Mouse (Mus musculus) gonadal fat pad, adult 2 months (tissue): ENCODE measurements around the gene Pkn1. TPM values are rescaled to one million over a fixed set of nuclear protein-coding genes. Genes with fewer than 3 reads are reported as not detected.

Source experiments
- DNase-seq: peaks from one replicate; pipeline ENCODE4 v3.0.0-alpha.2; 2012; ENCODE audit warnings: low read depth
- polyA plus RNA-seq: library from polyadenylated mRNA; depleted of rRNA; stranded (reverse); fragments of >200 nt; gene quantifications from 2 replicates; pipeline ENCODE4 v1.2.3, GENCODE M21; 2012

Gene Pkn1
- polyA plus RNA-seq, 1 experiment, result 63.3 TPM

DNA sequence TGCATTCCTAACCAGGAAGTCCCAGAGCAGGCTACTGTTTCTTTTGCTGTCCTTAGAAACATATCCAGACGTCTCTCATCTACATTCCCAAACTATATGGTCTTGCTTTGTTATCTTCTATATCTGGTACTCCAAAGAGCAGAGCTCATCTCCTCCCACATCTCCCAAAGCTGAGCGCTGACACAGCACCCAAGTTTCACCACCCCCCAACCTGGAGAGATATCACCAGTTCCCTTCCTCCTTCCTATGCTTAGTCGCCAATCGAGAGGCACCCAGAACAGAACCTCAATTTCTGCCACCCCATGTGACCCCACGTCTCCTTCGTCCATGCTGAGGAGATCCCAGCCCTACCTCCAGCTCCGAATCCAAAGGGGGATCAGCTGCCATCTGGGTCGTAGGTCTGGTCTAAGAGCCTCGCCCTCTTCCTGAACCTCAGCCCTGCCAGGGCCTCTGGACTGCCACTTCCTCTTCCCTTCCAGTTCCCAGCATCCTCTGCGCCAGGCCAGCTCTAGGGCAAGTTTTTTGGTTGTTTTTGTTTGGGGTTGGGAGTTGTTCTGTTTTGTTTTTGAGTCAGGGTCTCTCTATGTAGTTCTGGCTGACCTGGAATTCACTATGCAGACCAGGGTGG, 5.3 kb downstream of the Pkn1 start:
- DNase-seq, result no peak

DNA sequence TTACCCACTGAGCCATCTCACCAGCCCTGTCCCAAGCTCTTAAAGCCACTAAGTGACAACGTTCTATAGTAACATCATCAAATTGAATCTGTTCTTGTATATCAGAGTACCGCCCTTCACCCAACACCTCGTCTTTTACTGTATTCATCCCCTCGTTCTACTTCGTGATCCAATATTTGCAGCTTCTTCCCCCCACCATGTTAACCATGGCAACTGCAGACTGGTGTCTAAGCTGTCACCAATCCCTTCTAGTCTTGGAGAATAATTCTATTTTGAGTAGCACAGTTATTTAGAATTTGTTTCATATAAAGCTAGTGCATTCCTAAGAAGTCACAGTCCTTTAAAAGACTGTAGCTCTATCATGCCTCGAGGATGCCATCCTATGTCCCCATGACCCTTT, 9.7 kb downstream of the Pkn1 start:
- no peak for DNase-seq

DNA sequence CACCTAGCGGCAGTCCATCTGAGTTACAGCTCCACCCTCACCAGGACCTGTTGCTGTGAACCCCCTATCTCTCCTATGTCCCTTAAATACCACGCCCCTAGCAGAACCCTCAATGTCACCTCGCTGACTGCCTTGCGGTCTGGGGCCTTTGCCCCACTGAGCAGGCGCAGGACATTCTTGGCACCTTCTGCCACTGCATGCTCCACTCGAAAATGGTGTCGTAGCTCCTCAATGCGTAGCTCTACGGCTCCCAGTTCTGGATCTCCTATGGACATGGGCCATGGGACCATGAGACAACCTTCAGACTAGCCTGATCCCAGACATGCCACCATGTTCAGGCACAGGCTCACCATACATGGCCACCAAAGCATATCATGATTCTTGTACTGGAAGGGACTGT, 14.5 kb downstream of the Pkn1 start:
- no peak for DNase-seq

DNA sequence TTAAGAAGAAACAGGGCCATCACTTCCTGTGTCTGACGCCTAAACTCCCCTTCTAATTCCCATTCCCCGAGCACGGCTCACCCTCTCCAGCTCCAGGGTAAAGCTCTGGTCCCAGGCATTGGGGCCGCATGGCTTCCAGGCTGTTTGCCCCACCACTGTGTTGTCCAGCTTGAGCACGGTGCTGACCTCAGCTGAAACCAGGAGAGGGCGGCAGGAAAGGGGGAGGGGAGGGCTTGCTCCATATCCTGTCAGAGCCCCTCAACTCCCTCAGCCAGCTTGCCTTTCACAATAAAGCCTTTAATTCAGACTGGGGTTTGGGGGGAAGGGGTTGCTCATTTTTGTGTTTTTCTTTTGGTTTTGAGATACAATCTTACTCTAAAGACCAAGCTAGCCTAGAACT, 17.9 kb downstream of the Pkn1 start:
- no peak for DNase-seq

DNA sequence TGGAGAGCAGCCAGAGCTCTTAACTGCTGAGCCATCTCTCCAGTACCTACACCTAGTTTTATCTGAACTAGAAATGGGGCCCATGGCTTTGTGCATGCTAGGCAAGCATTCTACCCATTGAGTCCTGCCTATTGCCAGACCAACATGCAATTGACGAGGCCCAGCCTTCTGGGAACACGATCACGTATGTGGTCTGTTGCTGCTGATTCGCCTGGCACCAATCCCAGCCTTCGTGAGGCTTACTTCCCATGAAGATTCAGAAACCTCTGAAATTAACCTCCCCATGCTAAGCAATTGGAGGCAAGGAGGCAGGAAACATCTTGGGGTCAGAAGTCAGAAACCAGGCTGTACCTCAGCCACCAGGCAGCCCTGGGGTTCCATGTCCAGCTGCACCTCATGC, 18.4 kb downstream of the Pkn1 start:
- DNase-seq, result no peak

DNA sequence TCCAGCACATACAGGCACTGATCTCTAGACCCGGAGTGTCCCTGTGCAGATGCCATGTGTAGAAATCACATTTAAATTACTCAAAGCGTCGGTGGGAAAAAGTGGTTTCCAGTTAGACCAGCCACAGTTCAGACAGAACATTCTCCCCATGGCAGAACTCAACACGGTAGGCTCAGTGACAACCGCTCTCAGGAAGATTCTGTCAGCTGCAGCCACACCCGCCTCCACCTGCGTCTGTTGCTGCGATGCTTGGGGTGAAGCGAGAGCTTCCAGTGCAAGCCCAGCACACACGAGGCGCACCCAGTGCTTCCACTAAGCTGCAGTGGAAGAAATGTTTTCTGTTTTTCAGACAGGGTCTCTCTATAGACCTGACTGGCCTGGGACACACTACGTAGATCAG, 19.1 kb downstream of the Pkn1 start:
- DNase-seq, result no peak

DNA sequence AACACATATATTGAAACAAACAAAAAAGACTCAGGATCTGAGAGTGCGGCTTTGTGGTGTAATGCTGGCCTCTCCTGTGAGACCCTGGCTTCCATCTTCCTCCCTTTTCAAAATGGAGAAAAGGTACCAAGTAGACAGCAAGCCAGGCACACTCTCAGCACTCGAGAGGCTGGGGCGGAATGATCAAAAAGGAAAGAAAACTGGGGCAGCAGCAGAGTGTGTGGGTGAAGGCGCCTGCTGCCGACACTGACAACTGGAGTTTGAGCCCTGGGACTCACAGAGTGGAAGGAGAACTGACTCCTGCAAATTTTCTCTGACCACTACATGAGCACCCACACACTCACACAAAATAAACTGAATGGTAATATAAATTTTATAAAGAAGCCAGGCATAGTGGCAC, 24.5 kb downstream of the Pkn1 start:
- no peak for DNase-seq

DNA sequence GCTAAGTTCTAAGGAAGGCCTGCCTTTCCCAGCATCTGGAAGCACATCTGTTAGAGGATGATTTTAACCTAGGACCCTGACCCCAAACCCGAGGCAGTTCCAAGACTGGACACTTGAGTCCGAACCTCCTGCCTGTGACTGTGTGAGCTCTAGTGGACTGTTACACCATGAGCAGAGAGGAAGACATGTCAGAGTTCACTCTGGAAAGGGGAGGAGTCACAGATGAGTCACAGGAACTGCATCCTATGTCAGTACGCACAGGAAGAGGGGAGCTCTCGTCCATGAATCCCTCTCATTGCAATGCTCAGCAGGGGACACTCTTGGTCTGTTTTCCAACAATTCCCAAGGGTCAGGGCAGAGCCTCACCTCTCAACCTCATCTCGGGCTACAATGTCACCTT, 26.0 kb downstream of the Pkn1 start:
- no peak for DNase-seq

DNA sequence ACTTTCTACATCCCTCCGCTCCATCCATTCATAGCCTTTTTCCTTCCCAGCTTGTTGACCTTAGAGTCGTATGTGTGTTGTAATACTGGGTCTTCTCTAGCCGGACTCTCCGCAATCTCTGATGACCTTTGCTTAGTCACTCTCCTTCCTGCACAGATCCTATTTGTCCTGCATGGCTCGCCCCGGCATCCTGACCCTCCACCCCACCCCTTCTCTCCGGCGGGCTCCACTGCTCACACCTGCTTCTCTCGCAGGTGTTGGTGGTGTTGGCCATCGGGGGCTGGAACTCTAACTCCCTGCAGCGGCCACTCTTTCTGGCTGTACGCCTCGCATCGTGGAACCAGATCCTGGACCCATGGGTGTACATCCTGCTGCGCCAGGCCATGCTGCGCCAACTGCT, 30.0 kb downstream of the Pkn1 start:
- no peak for DNase-seq

DNA sequence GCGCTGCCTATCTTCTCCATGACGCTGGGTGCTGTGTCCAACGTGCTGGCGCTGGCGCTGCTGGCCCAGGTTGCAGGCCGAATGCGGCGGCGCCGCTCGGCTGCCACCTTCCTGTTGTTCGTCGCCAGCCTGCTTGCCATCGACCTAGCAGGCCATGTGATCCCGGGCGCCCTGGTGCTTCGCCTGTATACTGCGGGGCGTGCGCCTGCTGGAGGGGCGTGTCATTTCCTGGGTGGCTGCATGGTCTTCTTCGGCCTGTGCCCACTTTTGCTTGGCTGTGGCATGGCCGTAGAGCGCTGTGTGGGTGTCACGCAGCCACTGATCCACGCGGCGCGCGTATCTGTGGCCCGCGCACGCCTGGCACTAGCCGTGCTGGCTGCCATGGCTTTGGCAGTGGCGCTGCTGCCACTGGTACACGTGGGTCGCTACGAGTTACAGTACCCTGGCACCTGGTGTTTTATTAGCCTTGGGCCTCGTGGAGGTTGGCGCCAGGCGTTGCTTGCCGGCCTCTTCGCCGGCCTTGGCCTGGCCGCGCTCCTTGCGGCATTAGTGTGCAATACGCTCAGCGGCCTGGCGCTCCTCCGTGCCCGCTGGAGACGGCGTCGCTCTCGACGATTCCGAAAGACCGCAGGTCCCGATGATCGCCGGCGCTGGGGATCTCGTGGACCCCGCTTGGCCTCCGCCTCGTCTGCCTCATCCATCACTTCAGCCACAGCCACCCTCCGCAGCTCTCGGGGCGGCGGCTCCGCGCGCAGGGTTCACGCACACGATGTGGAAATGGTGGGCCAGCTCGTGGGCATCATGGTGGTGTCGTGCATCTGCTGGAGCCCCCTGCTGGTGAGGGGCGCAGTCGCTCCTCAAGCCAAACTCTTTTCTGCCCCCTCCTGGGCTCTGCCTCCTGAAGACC, 30.7 kb downstream of the Pkn1 start:
- no peak for DNase-seq

DNA sequence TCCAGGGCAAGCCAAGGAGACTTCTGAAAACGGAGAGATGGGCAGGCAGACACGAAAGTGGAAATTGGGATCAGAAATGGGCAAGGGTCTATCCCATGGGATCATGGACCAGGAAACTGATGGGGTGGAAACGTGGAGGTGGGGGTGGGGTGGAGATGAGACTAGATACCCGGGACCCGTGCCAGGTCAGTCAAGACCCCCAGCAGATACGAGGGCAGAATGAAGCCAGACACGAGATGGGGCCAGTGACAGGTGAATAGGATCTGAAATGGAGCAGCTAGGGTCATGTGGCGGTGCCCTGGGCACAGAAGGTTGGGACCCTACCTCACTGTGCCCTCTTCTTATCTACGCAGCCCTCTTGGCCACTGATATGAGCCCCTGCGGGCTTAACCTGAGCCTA, 31.5 kb downstream of the Pkn1 start:
- DNase-seq, result no peak

DNA sequence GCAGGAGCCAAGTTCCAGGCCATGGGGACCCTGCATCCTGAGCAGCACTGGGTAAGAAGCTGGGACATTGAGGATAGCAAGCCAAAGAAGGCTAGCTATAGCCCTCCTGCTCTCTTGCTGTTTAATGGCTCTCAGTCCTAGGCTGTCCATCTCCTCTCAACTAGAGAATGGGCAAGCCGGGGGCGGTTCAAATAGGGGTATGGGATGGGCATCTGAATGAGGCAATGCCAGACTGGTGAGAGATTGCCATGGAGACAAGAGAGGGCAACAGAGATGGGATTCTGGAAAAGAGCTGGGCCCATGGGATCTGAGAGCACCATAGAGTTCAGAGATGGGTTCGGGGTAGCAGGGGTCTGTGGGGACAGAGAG, 32.1 kb downstream of the Pkn1 start:
- DNase-seq, result no peak

DNA sequence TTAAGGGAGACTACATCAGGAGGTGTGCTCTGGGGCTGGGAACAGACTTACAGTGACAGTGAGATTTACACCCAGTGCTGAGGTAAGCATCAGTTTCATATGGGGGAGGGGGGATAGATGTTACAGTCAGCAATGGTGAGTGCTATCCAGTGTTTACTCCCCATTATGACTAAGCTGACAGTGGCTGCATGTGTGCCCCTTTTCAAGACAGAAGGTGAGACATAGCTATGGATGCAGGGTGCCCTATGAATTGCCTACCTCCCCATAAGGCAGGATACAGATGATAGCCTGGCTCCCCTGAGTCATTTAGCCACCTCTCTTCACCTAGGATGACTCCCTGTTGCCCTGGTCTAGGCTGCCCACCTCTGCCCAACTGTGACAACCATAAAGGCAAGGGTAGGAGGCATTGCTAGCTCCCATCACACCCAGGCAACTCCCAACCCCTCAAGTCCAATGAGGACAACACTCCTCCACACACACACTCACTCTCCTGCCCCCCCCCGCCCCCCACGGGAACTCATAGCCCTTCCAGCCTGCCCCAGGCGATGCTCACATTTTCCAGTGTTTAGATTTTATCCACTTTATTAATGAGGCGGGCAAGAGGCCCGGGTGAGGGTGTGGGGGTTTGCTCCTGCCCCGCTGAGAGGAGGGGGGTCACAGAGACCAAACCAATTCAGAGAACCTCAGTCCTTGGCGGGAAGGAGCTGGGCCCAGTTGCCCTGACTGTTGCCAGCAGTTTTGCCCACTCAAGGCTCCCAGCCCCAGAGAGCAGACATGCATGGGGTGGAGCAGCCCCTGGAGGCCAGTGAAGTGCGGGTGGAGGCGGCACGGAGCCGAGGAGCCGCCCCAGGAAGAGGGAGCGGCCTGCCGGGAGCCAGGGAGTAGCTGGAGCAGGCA, 32.8 kb downstream of the Pkn1 start, which contains the start of gene Ptger1:
TSS of gene Ptger1 (plus strand) at position 710 of the 897 bp plus-strand sequence.
- DNase-seq, result no peak

DNA sequence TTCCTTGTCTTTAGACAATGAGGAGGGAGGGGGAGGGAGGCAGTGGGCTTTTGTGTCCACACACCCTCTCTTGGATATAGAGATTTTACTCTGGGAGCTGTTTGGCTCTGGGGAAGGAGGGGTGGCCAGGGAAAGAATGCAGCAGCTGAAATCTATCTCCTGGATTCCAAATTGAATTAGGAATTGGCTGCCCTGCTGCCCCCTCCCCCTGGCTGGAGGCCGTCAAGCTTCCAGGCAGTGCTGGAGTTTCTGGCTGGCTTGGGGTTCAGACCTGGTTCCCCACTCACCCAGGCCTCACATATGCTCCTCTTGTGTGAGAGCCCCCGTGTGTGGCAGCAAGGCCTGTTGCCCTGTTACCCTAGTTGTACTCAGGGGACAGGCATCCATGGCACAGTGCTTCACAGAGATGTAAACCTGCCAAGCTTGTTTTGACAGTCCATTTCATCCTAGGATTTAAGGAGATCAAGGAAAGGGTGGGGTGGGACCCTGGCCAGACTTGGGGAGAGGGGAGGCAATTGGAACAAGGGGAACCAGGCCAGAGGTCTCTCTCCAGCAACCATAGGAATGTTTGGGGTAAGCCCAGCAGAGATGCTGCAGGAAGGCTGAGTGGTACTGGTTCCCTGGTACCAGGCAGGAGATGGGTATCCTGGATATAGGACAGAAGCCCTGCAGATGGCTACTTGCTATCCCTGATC, 33.9 kb downstream of the Pkn1 start:
- DNase-seq, result no peak

DNA sequence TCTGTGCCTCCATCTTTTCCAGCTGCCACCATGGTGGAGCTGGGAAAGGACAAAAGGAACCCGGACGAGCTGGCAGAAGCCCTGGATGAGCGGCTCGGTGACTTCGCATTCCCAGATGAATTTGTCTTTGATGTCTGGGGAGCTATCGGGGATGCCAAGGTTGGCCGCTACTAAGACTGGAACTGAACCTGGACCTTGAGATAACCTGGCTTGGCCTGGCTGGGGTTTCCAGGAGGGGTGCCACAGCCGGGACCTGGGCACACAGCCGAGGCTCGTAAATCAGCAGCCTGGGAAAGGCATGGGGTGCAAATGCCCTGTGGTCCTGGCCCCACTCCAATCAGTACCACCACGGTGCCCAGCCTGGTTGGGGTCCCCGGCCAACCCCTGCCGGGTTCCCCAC, 34.9 kb downstream of the Pkn1 start:
- DNase-seq, result no peak

DNA sequence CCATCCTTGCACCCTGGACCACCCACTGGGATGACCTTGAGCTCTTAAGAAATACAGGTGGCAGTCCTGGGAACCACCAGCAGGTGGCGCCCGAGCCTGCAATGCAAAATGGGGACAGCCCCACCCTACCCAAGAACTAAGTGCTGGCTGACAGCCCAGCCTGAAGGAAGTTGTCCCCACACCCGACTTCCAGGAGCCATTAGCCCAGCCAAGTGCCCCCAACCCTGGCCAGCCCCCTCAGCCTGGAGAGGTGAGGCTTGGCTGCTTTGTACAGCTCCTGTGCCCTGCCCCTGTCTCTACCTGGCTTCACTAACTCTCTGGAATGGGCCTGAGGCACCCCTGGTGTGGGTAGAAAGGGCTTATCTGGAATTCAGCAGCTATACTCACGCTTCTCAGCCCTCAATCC, 36.6 kb downstream of the Pkn1 start:
- no peak for DNase-seq

DNA sequence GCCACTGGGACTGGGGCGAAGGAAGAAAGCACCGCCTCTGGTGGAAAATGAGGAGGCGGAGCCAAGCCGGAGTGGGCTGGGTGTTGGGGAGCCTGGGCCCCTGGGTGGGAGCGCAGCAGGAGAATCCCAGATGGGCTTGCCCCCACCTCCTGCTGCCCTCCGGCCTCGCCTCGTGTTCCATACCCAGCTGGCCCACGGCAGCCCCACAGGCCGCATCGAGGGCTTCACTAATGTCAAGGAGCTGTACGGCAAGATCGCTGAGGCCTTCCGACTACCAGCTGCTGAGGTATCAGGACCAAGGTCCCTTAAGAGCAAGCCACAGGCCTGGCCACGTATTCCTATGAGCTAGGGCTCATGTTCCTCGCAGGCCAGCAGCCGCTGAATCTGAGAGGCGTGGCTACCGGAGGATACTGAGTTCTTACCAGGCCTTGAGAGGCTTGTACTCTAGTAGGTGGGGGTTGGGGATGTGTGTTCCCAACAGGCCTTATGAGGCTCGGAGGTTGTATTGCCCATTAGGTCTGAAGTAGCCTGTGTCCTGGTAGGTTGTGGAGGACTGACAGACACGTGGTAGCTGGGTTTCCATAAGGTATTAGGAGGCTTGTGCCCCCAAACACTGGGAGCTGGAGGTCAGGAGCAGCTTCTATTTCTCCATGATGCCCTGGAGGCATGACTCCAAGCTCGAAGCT, 37.8 kb downstream of the Pkn1 start:
- no peak for DNase-seq

DNA sequence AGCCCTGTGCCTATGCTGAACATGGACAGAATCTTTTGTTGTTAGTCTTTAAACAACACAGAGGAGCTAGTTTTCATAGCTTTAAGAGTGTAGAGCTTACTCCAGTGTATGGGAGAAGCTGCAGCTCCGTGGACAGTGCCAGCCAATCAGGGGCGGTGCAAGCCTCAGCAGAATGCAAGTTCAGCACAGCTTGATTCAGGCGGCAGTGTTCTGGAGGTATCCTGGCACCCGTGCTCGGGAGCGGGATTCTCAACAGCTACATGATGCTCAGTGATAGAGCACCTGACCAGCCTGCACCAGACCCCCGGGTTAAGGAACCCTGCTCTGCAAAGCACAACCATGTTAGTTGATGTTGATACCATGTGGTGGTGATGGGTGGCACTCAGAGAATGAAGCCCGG, 38.4 kb downstream of the Pkn1 start:
- DNase-seq, result no peak

DNA sequence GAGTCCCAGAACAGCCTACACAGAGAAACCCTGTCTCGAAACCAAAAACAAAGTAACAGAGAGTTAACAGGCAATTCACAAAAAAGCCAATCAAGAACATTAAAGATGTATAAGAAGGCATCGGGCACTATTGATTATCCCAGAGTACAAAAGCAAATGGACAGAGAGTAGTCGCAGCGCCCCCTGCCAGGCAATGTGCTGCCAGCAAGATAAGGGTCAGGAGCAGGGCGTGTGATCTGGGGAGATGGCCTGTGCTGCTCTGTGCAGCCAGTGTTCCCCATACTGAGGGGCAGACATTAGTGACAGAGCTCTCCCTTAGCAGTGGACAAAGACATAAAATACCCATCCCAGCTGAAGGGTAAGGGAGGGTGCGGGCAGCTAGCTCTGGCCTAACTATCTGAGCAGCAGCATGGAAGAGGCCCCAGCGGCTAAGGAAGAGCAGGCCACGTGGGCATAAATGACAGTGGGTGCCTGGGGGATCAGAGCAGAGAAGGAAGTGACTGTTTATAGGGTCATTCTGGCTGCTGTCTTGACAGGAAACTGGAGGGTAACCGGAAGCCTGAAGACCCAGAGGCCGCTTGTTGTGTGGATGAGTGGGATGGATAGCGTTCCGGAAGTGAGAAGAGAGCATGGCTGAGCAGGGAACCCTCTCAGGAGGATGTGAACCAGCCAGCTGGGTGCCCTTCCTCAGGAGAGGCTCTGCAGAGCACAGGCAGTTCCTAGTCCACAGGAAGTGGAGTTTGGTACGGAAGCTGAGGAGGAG, 42.3 kb downstream of the Pkn1 start:
- DNase-seq, result no peak

DNA sequence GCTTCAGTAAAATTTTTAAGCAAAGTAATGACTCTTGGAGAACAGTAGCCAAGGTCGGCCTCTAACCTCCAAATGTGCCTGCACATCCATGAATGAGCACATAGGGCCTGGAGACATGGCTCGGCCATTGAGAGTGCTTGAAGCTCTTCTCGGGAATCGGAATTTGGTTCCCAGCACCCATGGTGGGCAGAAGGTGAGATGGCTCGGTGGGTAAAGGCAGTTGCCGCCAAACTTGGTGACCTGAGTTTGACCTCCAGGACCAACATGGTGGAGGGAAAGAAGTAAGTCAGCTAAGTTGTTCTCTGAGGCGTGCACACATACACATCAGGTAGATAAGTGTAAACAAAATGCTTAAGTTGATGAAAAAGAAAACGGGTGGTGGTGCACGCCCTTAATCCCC, 42.9 kb downstream of the Pkn1 start:
- DNase-seq, result no peak

DNA sequence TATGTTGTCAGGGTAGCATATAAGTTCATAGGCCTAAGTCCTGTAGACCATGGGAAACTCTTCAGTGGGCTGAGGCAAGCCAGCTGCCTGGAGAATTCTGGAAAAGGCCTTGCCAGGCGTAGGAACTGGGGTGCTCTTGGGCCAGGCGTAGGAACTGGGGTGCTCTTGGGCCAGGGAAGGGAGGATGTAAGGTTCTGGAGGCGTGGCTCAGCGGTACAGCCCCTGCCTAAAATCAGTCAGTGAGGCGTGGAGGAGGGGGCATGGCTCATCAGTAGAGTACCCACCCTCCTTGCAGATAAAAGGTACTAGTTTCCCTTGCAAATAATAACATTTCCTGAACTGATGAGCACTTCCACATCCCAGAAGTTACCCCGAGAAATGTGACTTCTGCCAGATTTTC, 44.3 kb downstream of the Pkn1 start:
- DNase-seq, result no peak
